ENCODE assay signal across 22 mouse cellular contexts in genomic region chr5:147274174-147275141, GRCm38 (mm10). TPM values are rescaled to one million over a fixed set of nuclear protein-coding genes. Genes with fewer than 3 reads are reported as not detected.
DNase-seq lines count a peak whose midpoint lies in the region; ATAC-seq lines count a peak whose summit lies in the region.
"Had no signal": no experiment of that assay in that cellular context is flagged by ENCODE, and none has a peak within 500 bp of the region (broad histone marks: within the 10 kb centered on the region; RNA-seq: fewer than 3 reads in every experiment).

No protein-coding gene starts in this region.

- peak; percentile 63 for DNase-seq in hindbrain, embryonic 10.5 days (ENCODE audit: low spot score)
- DNase-seq in thymus, postnatal 4 days: peak; percentile 25
- DNase-seq in thymus, postnatal 14 days: no peak
- DNase-seq in spleen, postnatal 36 days (ENCODE audit: low spot score in 2 of 2): no peak
- no peak for DNase-seq in lung, postnatal 36 days
- no peak for DNase-seq in frontal cortex, postnatal 14 days (ENCODE audit: low spot score in 2 of 2)
- DNase-seq: cerebellum, adult 9-11 months; forebrain, postnatal 0 days; gastrocnemius, postnatal 25 days; kidney, postnatal 25 days; lung, postnatal 10 days; spleen, adult 18-20 months; thymus, adult 2 months had no signal

- H3K9ac ChIP-seq in hindbrain, embryonic 13.5 days: no peak overlapping the region
- H3K9ac ChIP-seq: embryonic facial prominence, embryonic 15.5 days; forebrain, postnatal 0 days; liver, embryonic 12.5 days had no signal

- ATAC-seq in hindbrain, embryonic 13.5 days (ENCODE audit: low FRiP score): no peak
- ATAC-seq in megakaryocyte-erythroid progenitor cell, adult 5-6 weeks (replicated peaks; ENCODE audit: low FRiP score, low TSS enrichment, poor library complexity, severe bottlenecking): 0 out of 2 replicates have a peak, but pooled peaks have one; percentile 9
- ATAC-seq: forebrain, postnatal 0 days; liver, embryonic 12.5 days had no signal

- H3K36me3 ChIP-seq in hindbrain, embryonic 10.5 days: no peaks in the 10 kb centered on the region
- no peaks in the 10 kb centered on the region for H3K36me3 ChIP-seq in hindbrain, embryonic 13.5 days
- H3K36me3 ChIP-seq: embryonic facial prominence, embryonic 15.5 days; liver, embryonic 12.5 days had no signal

- 0 out of 2 replicates have a peak, but pooled peaks cover 5% of the 10 kb centered on the region for H3K9me3 ChIP-seq in hindbrain, embryonic 10.5 days
- H3K9me3 ChIP-seq in hindbrain, embryonic 13.5 days: no peaks in the 10 kb centered on the region
- H3K9me3 ChIP-seq: embryonic facial prominence, embryonic 15.5 days; liver, embryonic 12.5 days had no signal

- WGBS in hindbrain, embryonic 10.5 days: 1% methylated on average over 48 of the region's 48 CpGs
- 1% methylated on average over 48 of the region's 48 CpGs for whole genome bisulfite sequencing in hindbrain, embryonic 13.5 days

- H3K4me1 ChIP-seq in hindbrain, embryonic 10.5 days (replicated peaks): peaks cover 7% of the 10 kb centered on the region; the same call in 1 of the 2 replicates
- H3K4me1 ChIP-seq in hindbrain, embryonic 13.5 days (replicated peaks): 0 out of 2 replicates have a peak, but pooled peaks cover 5% of the 10 kb centered on the region
- H3K4me1 ChIP-seq: liver, embryonic 12.5 days had no signal

- H3K27ac ChIP-seq in hindbrain, embryonic 10.5 days: no peak overlapping the region
- H3K27ac ChIP-seq in hindbrain, embryonic 13.5 days: no peak overlapping the region
- H3K27ac ChIP-seq: embryonic facial prominence, embryonic 15.5 days; liver, embryonic 12.5 days had no signal

- no peak overlapping the region for H3K4me2 ChIP-seq in hindbrain, embryonic 13.5 days
- H3K4me2 ChIP-seq: embryonic facial prominence, embryonic 15.5 days; liver, embryonic 12.5 days had no signal

- H3K27me3 ChIP-seq in hindbrain, embryonic 10.5 days (ENCODE audit: insufficient read depth, poor library complexity, severe bottlenecking): peaks cover 100% of the 10 kb centered on the region
- peaks cover 97% of the 10 kb centered on the region for H3K27me3 ChIP-seq in hindbrain, embryonic 13.5 days

- no peak overlapping the region for H3K4me3 ChIP-seq in hindbrain, embryonic 10.5 days
- H3K4me3 ChIP-seq in hindbrain, embryonic 13.5 days: no peak overlapping the region
- H3K4me3 ChIP-seq: embryonic facial prominence, embryonic 15.5 days; liver, embryonic 12.5 days had no signal

RNA-seq across cellular contexts. Expression of gene Pdx1, which starts 4.7 kb away (rescaled TPM):
- not detected in 2 replicates for polyA plus RNA-seq in hindbrain, embryonic 10.5 days (2016; fragmentation: Nextera tagmentation; extraction: Ambion mirVana)
- not detected in 2 replicates for polyA plus RNA-seq in hindbrain, embryonic 13.5 days (2015; fragmentation: Nextera tagmentation; extraction: Ambion mirVana)
- total RNA-seq in megakaryocyte-erythroid progenitor cell, adult 5-6 weeks (2014; fragmentation: Nextera tagmentation): not detected in 2 replicates
- not detected in 2 replicates for total RNA-seq in megakaryocyte-erythroid progenitor cell, adult 5-6 weeks (2017)
- total RNA-seq: adrenal gland, adult 18-20 months; forebrain, postnatal 0 days; gastrocnemius, postnatal 25 days; layer of hippocampus, postnatal 25 days; monocyte, adult 5-6 weeks had no signal
- polyA plus RNA-seq: C2C12; embryonic facial prominence, embryonic 15.5 days; forebrain, postnatal 0 days; heart, embryonic 14.5 days; thymus, adult 2 months had no signal

RNA-seq across cellular contexts. Expression of gene Cdx2, which starts 32.6 kb away (rescaled TPM):
- not detected in 2 replicates for polyA plus RNA-seq in hindbrain, embryonic 10.5 days (2016; fragmentation: Nextera tagmentation; extraction: Ambion mirVana)
- polyA plus RNA-seq in hindbrain, embryonic 13.5 days (2015; fragmentation: Nextera tagmentation; extraction: Ambion mirVana): 0.08 TPM in 1 of 2 replicates, not detected in the other
- total RNA-seq in megakaryocyte-erythroid progenitor cell, adult 5-6 weeks (2014; fragmentation: Nextera tagmentation): not detected in 2 replicates
- total RNA-seq in megakaryocyte-erythroid progenitor cell, adult 5-6 weeks (2017): not detected in 2 replicates
- total RNA-seq: adrenal gland, adult 18-20 months; forebrain, postnatal 0 days; gastrocnemius, postnatal 25 days; layer of hippocampus, postnatal 25 days; monocyte, adult 5-6 weeks had no signal
- polyA plus RNA-seq: C2C12; embryonic facial prominence, embryonic 15.5 days; forebrain, postnatal 0 days; heart, embryonic 14.5 days; liver, embryonic 12.5 days had no signal

RNA-seq across cellular contexts. Expression of gene Urad, which starts 47.8 kb away (rescaled TPM):
- not detected in 2 replicates for polyA plus RNA-seq in hindbrain, embryonic 10.5 days (2016; fragmentation: Nextera tagmentation; extraction: Ambion mirVana)
- polyA plus RNA-seq in hindbrain, embryonic 13.5 days (2015; fragmentation: Nextera tagmentation; extraction: Ambion mirVana): not detected in 2 replicates
- total RNA-seq in megakaryocyte-erythroid progenitor cell, adult 5-6 weeks (2014; fragmentation: Nextera tagmentation): not detected in 2 replicates
- not detected in 2 replicates for total RNA-seq in megakaryocyte-erythroid progenitor cell, adult 5-6 weeks (2017)
- total RNA-seq: forebrain, postnatal 0 days; gastrocnemius, postnatal 25 days; layer of hippocampus, postnatal 25 days; monocyte, adult 5-6 weeks had no signal
- polyA plus RNA-seq: C2C12; embryonic facial prominence, embryonic 15.5 days; forebrain, postnatal 0 days; heart, embryonic 14.5 days had no signal

Comparison
In these comparisons a context has a peak if more than half of its experiments do, and no peak if none do; other contexts are left out.
1. DNase-seq: peak in hindbrain, embryonic 10.5 days (single experiment) and thymus, postnatal 4 days (single experiment); none in thymus, postnatal 14 days (single experiment), spleen, postnatal 36 days (0 of 2), lung, postnatal 36 days (single experiment) and frontal cortex, postnatal 14 days (0 of 2).